Mouse (Mus musculus) urinary bladder, postnatal 4 days (tissue): Measurements from ENCODE around the gene Arl2.

Source experiments
- DNase-seq, 2 experiments: peaks; one replicate each; pipeline ENCODE4 v3.0.0; 2021 to 2022; ENCODE audit warnings: low spot score in 2 of 2

Arl2 gene

DNA sequence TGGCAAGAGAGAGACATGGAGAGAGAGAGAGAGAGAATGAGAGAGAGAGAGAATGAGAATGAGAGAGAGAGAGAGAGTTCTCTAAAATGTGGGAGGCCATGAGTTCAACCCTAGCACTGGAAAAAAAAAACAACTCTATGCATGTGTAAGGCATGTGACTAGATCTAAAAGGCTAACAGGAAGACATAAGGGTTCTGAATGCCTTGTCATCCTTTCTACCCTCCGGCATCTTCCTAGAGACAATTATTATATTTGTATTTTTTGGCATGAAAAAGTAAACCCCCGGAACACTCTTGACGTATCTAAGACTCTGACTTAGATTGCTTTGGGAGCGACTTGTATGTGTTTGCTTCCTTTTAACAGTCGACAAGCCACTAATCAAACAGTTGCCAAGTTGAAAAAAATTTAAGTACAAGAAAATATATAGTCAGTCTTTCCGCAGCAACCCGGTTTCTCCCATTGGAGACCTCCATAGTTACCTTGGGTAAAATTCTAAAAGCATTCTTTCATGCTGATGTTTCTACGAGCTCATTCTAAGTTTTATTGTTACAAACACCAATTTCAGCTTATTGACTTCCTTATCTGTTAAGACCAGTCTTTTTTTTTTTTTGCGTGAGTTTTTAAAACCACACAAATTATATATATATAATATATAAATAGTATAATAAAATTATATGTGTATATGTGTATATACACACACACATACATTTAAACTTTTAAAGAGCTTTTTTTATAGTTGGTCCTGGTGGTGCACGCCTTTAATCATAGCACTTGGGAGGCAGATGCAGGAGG, 14.4 kb downstream of the Arl2 start:
- DNase-seq: no peak

DNA sequence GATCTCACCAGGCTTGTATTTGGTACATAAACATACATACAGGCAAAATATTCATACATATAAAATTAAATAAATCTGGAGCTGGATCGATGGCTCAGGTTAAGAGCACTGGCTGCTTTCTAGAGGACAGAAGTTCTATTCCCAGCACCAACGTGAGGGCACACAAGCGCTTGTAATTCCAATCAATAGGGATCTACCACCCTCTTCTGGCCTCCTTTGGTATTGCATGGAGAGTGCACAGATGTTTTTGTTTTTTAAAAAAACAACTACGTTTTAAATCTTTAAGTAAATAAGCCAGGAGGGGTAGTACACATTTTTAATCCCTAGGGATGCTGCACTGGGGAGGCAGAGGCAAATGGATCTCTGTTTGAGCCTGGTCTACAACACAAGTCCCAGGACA, 15.1 kb downstream of the Arl2 start:
- DNase-seq: no peak

DNA sequence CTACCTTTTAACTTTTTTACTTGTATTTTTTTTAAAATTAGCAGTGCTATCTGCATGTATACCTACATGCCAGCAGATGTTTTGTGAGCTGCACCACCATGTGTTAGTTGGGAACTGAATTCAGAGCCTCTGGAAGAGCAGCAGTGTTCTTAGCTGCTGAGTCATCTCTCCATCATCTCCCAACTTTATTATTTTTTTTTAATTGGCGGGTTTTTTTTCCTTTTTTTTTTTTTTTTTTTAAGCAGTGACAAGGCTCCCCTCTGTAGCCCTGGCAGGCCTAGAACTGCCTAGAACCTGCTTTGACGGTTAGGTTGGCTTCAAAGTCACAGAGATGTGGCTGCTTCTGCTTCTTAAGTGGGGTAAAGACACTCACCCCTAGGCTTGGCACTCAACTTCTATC, 16.4 kb downstream of the Arl2 start:
- DNase-seq: no peak

DNA sequence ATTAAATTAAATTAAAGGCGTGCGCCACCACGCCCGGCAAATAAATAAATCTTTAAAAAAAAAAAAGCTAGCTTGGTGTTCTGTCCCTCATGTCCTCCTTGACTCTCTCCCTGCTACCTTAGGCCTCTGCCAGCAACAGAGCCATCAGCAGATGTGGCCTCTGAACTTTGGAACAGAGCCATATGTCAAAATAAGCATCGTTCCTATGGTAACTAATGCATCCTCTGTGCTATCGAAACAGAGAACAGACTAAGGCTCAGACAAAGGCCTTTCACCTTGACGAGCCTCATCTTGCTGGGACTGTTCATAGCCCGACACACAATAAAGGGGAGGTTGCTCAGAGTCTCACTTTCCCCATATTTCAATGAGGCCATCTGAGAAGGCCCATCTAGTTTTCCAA, 18.0 kb downstream of the Arl2 start:
- no peak for DNase-seq

DNA sequence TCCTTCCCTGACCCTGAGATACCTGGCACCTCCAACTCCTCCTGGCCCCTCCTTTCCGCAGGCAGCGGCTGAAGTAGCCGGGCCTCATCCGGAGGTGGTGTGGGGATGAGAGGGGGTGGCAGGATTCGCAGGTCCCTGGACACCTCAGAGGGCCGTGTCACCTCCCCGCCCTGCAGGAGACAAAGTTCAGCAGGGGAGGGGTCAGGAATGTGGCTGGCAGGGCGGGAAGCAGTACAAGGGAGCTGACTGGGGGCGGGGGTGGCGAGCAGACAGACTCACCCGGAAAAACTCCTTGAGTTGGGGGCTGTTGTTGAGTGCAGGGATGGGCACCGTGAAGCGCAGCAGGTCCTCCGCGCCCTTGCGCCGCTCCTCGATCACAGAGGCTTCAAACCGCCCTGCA, 19.6 kb downstream of the Arl2 start:
- DNase-seq: no peak

DNA sequence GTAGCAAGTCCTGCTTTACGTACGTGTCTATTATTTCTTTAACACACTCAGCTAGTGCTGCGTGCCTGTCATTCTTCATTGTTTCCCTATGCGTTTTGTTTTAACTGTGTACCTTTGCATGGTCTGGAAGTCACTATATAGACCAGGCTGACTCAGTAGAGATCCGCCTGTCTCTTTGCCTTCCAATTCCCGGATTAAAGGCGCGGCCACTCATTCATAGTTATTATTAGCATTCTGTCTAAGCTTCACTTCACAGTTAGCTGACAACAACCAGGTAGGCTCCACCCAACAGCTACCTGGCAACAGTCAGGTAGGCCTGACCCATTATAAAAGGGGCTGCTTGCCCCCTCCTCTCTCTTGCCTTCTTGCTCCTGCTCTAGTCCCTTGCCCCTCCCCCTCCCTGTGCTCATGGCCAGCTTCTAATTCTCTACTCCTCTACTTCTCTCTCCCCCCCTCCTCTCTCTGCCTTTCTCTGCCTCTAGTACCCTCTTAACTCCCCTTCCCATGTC, 22.6 kb downstream of the Arl2 start:
- no peak for DNase-seq

DNA sequence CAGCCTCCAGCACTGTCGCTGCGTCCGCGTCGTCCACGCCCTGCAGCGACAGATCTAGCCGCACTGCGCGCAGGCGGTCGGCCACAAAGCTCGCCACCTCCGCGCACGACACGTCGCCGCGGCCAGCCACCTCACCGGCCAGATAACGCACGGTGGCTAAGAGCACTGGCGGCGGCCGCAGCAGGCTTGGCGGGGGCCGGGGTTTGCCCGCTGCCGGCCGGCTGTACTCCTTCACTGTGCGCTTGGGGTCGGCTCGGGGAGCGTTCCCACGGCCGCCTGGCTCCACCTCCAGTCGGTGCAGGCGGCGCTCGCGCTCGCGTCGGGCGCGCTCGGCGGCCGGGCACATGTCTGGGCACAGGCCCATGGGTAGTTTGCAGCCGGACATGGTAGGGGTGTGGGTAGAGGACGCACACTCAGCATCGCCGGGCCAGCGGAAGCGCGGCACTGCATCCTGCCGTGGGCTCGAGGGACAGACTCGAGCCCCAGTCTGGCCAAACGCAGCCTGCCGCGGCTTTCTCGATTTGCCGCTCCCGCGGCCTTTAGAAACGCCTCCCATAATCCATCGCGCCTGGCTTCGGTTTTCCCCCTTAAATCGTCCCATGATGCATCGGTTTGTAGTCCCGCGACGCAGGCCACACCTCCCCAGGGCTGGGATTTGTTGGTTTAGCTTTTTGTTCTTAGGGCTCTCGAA, 23.2 kb downstream of the Arl2 start, which contains the start of gene Sac3d1:
TSS of gene Sac3d1 (minus strand) at position 665 of the 691 bp plus-strand sequence.
- DNase-seq: peak; percentile 79 to 88

DNA sequence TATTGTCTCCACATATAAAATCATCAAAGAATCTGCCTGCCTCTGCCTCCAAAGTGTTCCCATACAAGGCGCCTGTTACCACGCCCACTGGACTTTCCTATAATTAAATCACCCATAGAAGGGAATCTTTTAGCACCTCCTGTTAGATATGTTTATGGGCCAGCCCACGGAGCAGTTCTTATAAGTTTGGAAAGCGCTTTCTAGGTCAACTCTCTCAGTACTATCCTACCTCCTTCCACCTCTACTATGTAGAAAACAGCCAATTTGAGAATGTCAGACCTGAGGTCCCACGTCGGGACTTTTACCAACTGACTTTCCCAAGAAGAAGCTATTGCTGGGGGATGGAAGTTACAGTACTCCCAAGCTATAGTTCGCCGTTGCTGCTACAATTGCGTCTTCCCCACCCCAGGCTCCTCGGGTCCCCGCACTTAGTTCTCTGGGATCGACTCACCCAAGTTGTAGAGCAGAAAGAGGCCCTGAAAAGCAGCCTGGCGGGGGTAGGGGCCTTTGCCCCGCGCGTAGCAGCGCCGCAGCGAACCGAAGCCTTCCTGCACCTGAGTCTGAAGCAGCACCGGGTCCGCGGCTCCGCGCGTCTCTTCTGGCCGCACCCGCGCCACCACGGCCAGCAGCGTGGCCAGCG, 23.9 kb downstream of the Arl2 start:
- DNase-seq: no peak

DNA sequence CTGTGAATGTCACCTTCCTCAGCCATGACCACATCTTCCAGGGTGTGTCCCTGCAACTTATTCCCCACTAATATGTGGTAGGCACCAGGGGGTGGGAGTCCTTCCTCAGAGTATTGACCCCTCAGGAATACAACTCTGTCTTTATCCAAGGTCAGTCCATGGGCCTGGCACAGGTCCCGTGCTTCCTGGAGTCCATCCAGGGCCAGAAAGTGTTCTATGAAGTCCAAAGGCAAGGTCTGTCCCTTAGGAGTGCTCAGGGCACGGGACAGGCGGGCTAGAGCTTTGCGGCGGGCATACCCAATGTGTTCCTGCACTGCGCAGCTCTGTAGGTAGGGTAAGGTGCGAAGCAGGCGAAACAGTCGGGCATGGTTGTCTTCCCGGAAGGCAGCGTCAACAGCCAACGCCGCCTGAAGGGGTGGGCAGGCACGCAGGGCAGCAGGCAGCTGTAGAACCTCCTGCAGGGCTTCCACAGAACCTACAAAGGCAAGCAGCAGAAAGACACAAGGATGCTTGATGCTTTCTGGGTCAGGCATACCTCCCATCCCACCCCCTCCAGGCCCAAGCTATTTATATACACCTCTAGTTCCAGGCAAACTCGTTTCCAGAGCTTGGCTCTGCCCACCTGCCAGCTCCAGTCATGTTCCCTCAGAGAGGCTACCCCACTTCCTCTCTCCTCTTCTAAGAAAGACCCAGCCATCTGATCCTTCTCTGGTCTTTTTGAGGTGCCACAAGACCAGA, 25.1 kb downstream of the Arl2 start:
- DNase-seq: no peak

DNA sequence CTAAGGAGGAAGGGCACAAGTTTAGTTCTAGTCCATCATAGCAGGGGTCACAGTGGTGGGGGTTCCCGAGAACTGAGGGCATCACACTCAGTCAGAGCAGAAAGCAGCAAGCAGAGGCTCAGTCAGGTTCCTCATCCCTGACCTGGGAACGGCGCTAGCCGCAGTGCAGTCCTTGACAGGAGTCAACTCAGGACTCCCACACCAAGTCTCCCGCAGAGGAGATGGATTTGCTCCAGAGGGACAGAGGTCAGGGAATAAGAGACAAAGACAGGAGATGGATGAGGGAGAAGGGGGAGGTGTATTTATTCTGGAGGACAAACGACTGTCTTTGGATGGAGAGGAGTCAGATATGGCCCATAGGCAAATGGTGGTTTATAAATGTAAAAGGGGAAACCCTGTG, 28.2 kb downstream of the Arl2 start:
- DNase-seq: no peak

DNA sequence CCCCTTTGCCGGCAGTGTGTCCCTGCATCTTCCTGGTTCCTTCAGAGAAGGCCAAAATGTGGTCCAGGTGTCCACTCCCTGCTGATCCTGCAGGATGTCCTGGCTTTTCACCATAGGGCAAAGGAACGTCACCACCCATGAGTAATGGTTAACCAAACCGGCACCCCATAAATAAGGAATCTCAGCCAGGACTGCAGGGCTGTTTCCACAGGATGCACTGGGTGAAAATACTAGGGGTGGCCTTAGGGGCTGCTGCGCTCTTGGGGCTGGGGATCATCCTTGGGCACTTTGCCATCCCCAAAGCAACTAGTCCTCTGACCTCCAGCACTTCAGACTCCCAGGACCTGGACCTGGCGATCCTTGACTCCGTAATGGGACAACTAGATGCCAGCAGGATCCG, 35.8 kb downstream of the Arl2 start, which contains the start of gene Naaladl1:
TSS of gene Naaladl1 (plus strand) at position 197 of the 400 bp plus-strand sequence.
- DNase-seq: no peak

DNA sequence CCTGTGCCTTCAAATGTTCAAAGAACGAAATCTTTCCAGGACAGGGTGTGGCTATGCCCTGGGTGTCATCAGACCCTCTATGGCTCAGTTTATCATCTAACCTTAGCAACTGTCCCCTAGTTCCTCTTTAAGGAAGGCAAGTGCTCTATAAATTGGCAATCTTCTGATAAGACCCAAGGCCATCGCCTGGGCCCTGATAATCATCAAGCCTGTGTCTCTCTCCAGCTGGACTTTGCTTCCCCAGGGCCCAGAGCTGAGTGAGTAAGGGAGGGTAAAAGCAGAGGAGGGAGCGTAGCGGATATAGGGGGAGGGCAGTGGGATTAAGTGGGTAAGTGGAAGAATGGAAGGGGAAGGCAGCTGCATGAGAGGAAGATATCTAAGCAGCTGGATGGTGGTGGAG, 36.9 kb downstream of the Arl2 start:
- no peak for DNase-seq

DNA sequence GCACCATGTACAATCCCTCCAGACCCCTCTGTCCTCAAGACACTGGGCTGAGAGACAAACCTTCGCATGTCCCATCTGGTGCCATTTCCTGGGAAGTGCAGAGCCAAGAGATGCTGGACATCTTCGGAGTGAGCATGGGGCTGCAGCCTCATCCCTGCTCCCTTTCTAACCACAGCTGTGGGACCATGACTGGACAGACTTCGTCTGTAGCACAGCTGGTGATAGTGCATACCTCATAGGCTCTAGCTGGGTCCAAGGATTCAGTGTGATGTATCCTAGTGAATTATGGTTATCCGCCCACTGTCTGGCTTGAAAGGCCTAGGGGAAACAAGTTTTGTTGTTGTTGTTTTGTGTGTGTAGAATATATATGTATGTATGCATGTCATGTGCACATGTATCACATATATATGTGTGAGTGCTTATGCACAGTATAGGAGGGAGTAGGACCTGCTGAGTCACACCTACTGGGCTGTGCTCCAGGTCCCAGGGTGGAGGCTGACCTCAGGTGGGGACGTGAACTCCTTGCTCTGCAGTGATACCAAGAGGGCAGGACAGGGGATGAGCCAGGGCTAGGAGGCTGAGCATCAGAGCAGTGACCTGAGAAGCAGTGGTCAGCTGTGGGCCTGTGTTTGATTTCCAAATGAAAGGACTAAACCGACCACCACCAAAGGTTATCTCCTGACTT, 39.0 kb downstream of the Arl2 start:
- no peak for DNase-seq

DNA sequence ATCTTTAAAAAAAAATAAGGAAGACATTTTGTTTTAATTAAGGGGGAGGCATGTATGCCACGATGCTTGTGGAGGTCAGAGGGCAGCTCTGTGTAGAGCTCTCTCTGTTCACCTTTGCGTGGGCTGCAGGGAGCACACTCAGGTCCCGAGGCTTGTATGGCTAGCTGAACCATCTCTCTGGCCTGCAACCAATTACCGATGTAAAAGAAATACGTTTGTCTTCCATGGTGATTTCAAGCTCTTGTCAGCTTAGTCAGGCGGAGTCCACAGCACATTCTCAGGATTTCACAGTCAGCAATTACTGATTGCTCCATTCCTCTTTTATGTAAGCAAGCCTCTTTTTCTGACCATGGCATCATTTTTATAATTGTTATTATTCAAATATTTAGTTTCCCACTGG, 40.2 kb downstream of the Arl2 start:
- no peak for DNase-seq

DNA sequence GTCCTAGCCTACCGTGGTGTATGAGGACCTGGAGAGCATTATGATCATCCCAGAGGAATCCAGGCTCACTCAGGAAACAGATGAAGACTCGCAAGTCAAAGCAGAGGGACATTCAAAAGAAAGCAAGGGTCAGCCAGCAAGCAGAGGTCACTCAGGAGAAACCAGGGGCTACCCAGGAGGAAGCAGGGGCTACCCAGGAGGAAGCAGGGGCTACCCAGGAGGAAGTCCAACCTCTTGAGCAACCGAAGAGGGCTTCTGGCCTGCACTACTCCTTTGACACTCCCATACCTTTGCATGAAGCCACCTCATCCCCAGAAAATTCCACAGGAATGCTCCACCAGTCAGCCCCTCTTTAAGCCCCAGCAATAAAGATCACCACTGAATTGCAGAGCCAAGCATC, 43.5 kb downstream of the Arl2 start:
- DNase-seq: no peak

DNA sequence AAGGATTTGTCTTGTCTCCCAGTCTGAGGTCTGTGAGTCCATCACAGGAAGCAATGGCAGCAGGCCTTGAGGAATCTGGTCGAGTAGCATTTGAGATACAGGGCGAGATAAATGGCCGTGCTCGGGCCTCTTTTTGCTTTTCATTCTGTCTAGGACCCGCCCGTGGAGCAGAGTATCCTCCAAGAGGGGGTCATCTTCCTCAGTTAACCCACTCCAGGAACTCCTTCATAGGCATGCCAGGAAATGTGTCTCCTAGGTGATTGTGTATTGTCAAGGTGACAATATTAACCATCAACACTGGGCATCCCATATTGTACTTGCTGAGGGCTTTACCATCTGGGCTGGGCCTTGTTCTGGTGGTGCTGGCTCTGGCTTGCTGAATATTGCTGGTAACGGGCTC, 47.2 kb downstream of the Arl2 start, which contains the start of gene AC131692.1:
TSS of gene AC131692.1 (plus strand) at position 301 of the 400 bp plus-strand sequence.
- no peak for DNase-seq

DNA sequence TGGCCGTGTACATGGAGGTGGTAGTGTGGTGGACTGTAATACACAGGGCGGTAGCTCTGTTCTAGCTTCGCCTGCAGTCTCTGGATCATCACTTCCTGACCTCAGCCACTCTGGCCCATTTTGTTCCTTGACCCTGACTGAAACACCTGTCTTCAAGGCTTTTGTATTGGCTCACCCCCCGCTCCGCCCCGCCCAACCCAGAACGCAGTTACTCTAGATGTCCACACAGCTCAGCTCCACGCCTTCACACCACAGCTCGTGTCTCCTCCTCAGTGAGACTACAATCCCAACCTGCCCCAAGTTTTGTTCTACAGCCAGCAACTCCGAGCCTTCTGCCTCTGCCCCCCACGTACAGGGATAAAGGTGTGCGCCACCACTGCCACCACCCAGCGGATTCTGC, 52.5 kb downstream of the Arl2 start:
- no peak for DNase-seq

DNA sequence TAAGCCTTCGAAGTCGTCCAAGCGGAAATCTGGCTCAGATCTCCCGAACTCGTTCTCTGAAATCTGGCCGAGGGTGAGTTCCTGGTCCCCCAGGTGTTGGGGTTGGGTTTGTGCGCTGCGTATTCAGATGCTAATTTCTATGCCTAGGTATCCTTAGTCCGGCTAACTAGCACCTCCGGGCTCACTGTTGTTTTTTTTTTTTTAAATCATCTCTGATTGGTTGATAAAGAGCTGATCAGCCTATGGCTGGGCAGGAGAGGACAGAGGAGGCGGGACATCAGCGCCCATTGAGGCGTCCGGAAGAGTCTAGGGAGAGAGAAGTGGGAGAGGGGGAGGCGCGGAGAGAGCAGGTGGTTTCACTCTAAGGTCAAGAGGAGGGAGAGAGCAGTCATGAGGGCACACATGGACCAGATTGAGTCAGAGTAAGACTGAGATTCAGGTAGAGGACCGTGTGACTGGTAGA, 55.9 kb downstream of the Arl2 start:
- no peak for DNase-seq

DNA sequence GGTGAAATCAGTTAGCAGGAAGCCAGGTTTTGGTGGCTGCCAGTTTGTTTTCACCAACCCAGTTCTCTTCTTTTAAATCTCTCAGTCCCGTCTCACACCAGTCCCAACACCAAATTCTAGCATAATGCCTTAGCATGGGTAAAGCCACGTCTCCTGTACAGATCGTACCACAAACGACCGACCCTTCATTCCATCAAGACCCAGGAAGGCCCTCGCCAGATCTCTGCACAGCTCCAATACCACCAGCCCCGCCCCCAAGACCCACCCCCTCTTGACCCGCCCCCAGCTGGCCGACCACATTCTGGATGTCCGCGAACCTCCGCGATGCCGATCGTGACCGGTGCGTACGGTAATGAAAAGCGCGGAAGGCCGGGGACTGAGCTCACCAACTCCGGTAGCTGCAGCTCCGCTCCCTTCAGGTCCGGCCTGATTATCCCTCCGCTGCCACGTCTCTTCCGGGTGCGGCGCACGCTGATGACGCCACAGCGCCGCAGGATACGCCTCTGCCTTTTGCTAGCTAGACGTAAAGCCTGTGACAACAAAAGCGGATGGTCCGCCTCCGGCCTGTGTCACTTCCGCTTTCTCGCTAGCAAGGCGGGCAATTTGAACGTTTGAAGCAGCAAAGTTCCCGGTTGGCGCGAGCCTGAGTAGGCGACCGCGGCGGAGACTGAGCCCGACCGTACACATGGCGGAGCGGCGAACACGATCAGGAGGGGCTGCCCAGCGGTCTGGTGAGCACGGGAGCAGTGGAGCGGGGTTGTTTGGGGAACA, 56.7 kb downstream of the Arl2 start, which contains the start of the genes Zfpl1 and Cdca5:
TSS of gene Zfpl1 (minus strand) at position 479 of the 771 bp plus-strand sequence.
TSS of gene Cdca5 (plus strand) at position 506 of the 771 bp plus-strand sequence.
- DNase-seq: peak; percentile 93 to 95
